Mouse (Mus musculus): ENCODE data around the gene Nrxn2.

Gene Nrxn2

GRCm38 (mm10) chr19:6418233-6418879, at the start of gene Nrxn2:
Gene Nrxn2 (plus strand): TSS chr19:6418731.
- DNase-seq (ENCODE audit: low spot score in 2 of 2), result peak; percentile 88 to 93

GRCm38 (mm10) chr19:6370175-6370574, 48.4 kb upstream of the Nrxn2 start:
- no peak for DNase-seq (ENCODE audit: low spot score in 2 of 2)

GRCm38 (mm10) chr19:6372433-6372832, 46.1 kb upstream of the Nrxn2 start:
- no peak for DNase-seq (ENCODE audit: low spot score in 2 of 2)

GRCm38 (mm10) chr19:6373539-6374400, 44.8 kb upstream of the Nrxn2 start:
- DNase-seq (ENCODE audit: low spot score in 2 of 2), result peak in 1 of 2 experiments; percentile 73

- no peak for DNase-seq (ENCODE audit: low spot score in 2 of 2)
Observed at GRCm38 (mm10) chr19:6374571-6374970, 44.0 kb upstream of the Nrxn2 start.

GRCm38 (mm10) chr19:6375423-6376254, 42.9 kb upstream of the Nrxn2 start:
- DNase-seq (ENCODE audit: low spot score in 2 of 2), result no peak

- peak in 1 of 2 experiments; percentile 43 for DNase-seq (ENCODE audit: low spot score in 2 of 2)
Observed at GRCm38 (mm10) chr19:6376255-6376564, 42.3 kb upstream of the Nrxn2 start.

GRCm38 (mm10) chr19:6376643-6377042, 41.9 kb upstream of the Nrxn2 start:
- no peak for DNase-seq (ENCODE audit: low spot score in 2 of 2)

GRCm38 (mm10) chr19:6377327-6378040, 41.0 kb upstream of the Nrxn2 start:
- DNase-seq (ENCODE audit: low spot score in 2 of 2), result no peak

- DNase-seq (ENCODE audit: low spot score in 2 of 2), result no peak
Observed at GRCm38 (mm10) chr19:6380411-6381166, 37.9 kb upstream of the Nrxn2 start.

GRCm38 (mm10) chr19:6381238-6381637, 37.3 kb upstream of the Nrxn2 start:
- no peak for DNase-seq (ENCODE audit: low spot score in 2 of 2)

GRCm38 (mm10) chr19:6382323-6382924, 36.1 kb upstream of the Nrxn2 start:
- DNase-seq (ENCODE audit: low spot score in 2 of 2), result no peak

GRCm38 (mm10) chr19:6383470-6383869, 35.1 kb upstream of the Nrxn2 start:
- DNase-seq (ENCODE audit: low spot score in 2 of 2), result no peak

GRCm38 (mm10) chr19:6384128-6384527, 34.4 kb upstream of the Nrxn2 start, which contains the start of gene Pygm:
Gene Pygm (plus strand): TSS chr19:6384399.
- DNase-seq (ENCODE audit: low spot score in 2 of 2), result peak in 1 of 2 experiments; percentile 55

- no peak for DNase-seq (ENCODE audit: low spot score in 2 of 2)
Observed at GRCm38 (mm10) chr19:6384954-6385353, 33.6 kb upstream of the Nrxn2 start.

- DNase-seq (ENCODE audit: low spot score in 2 of 2), result no peak
Observed at GRCm38 (mm10) chr19:6385419-6385818, 33.1 kb upstream of the Nrxn2 start.

GRCm38 (mm10) chr19:6385821-6386220, 32.7 kb upstream of the Nrxn2 start:
- DNase-seq (ENCODE audit: low spot score in 2 of 2), result no peak

- no peak for DNase-seq (ENCODE audit: low spot score in 2 of 2)
Observed at GRCm38 (mm10) chr19:6386234-6386633, 32.3 kb upstream of the Nrxn2 start.

- DNase-seq (ENCODE audit: low spot score in 2 of 2), result no peak
Observed at GRCm38 (mm10) chr19:6388006-6388405, 30.5 kb upstream of the Nrxn2 start.

GRCm38 (mm10) chr19:6389803-6390202, 28.7 kb upstream of the Nrxn2 start:
- DNase-seq (ENCODE audit: low spot score in 2 of 2), result no peak
